ENCODE assay signal across 8 mouse cellular contexts in genomic region chr11:70669582-70670345, GRCm38 (mm10). TPM values are rescaled to one million over a fixed set of nuclear protein-coding genes. Genes with fewer than 3 reads are reported as not detected.
DNase-seq lines count a peak whose midpoint lies in the region; ATAC-seq and TF ChIP-seq lines count a peak whose summit lies in the region.

No protein-coding gene starts in this region.

- H3K9ac ChIP-seq in embryonic facial prominence, embryonic 12.5 days: peak overlapping the region; percentile 70
- H3K9ac ChIP-seq in liver, adult 2 months (ENCODE audit: low read depth, low read length): peak overlapping the region; percentile 76
- H3K9ac ChIP-seq in midbrain, postnatal 0 days (replicated peaks; ENCODE audit: low read length, poor library complexity, severe bottlenecking): peak overlapping the region; percentile 72
- peak overlapping the region; percentile 65 for H3K9ac ChIP-seq in stomach, embryonic 14.5 days (replicated peaks; ENCODE audit: low read depth, low read length)

- H3K4me3 ChIP-seq in embryonic facial prominence, embryonic 12.5 days: peak overlapping the region; percentile 52
- H3K4me3 ChIP-seq in kidney, adult 2 months (ENCODE audit: insufficient read depth, low read depth, low read length): peak overlapping the region; percentile 69
- peak overlapping the region; percentile 72 for H3K4me3 ChIP-seq in liver, adult 2 months (ENCODE audit: insufficient read depth, low read depth, low read length)
- H3K4me3 ChIP-seq in midbrain, postnatal 0 days (ENCODE audit: low read depth, low read length): peak overlapping the region; percentile 57
- peak overlapping the region; percentile 64 for H3K4me3 ChIP-seq in stomach, embryonic 14.5 days (ENCODE audit: low read depth, low read length)

- H3K4me1 ChIP-seq in embryonic facial prominence, embryonic 12.5 days: peaks cover 25% of the 10 kb centered on the region
- H3K4me1 ChIP-seq in kidney, adult 2 months (ENCODE audit: control insufficient read depth, insufficient read depth, low read length): peaks cover 8% of the 10 kb centered on the region; the same call in 1 of the 2 replicates
- peaks cover 2% of the 10 kb centered on the region; the same call in 1 of the 2 replicates for H3K4me1 ChIP-seq in liver, adult 2 months (ENCODE audit: control insufficient read depth, insufficient read depth, low read length)
- H3K4me1 ChIP-seq in midbrain, postnatal 0 days (ENCODE audit: insufficient read depth, low read length): 0 out of 2 replicates have a peak, but pooled peaks cover 6% of the 10 kb centered on the region
- H3K4me1 ChIP-seq in stomach, embryonic 14.5 days (ENCODE audit: control insufficient read depth, insufficient read depth, low read length): peaks cover 19% of the 10 kb centered on the region

- peak overlapping the region; percentile 95 for H3K27ac ChIP-seq in embryonic facial prominence, embryonic 12.5 days
- peak overlapping the region; percentile 81 for H3K27ac ChIP-seq in kidney, adult 2 months (ENCODE audit: insufficient read depth, low read depth, low read length)
- H3K27ac ChIP-seq in liver, adult 2 months (replicated peaks; ENCODE audit: insufficient read depth, low read depth, low read length): peak overlapping the region; percentile 73
- H3K27ac ChIP-seq in midbrain, postnatal 0 days (ENCODE audit: low read depth, low read length): peak overlapping the region; percentile 96
- peak overlapping the region; percentile 98 for H3K27ac ChIP-seq in stomach, embryonic 14.5 days (ENCODE audit: low read length)

- under 1% methylated on average over 31 of the region's 31 CpGs for WGBS in embryonic facial prominence, embryonic 12.5 days
- 2% methylated on average over 31 of the region's 31 CpGs for whole genome bisulfite sequencing in kidney, adult 2 months
- WGBS in liver, adult 2 months: 3% methylated on average over 31 of the region's 31 CpGs
- WGBS in midbrain, postnatal 0 days: under 1% methylated on average over 31 of the region's 31 CpGs
- WGBS in stomach, embryonic 14.5 days: 1% methylated on average over 31 of the region's 31 CpGs

- H3K79me2 ChIP-seq in liver, adult 2 months (ENCODE audit: control insufficient read depth, insufficient read depth, low read length): no peaks in the 10 kb centered on the region; the same call in 1 of the 2 replicates

- DNase-seq in 416B (ENCODE audit: low read depth): peak; percentile 92
- DNase-seq in adrenal gland, adult 18-20 months (ENCODE audit: low spot score in 2 of 2): peak; percentile 72 to 76
- DNase-seq in heart, adult 8-10 months (ENCODE audit: low spot score): peak; percentile 64
- peak; percentile 75 for DNase-seq in kidney, adult 2 months
- peak; percentile 26 for DNase-seq in liver, adult 2 months (ENCODE audit: extremely low read depth, low read depth, low spot score)
- DNase-seq in midbrain, postnatal 0 days (ENCODE audit: low spot score): peak; percentile 82

- no peaks in the 10 kb centered on the region for H3K9me3 ChIP-seq in embryonic facial prominence, embryonic 12.5 days
- H3K9me3 ChIP-seq in midbrain, postnatal 0 days (ENCODE audit: low read length): no peaks in the 10 kb centered on the region
- no peaks in the 10 kb centered on the region for H3K9me3 ChIP-seq in stomach, embryonic 14.5 days (ENCODE audit: control insufficient read depth, low read depth, low read length)

- H3K36me3 ChIP-seq in embryonic facial prominence, embryonic 12.5 days: peaks cover 35% of the 10 kb centered on the region
- H3K36me3 ChIP-seq in kidney, adult 2 months (ENCODE audit: control insufficient read depth, insufficient read depth, low read length): no peaks in the 10 kb centered on the region; the same call in 1 of the 2 replicates
- H3K36me3 ChIP-seq in liver, adult 2 months (ENCODE audit: control insufficient read depth, insufficient read depth, low read length): peaks cover 4% of the 10 kb centered on the region
- peaks cover 16% of the 10 kb centered on the region for H3K36me3 ChIP-seq in midbrain, postnatal 0 days (ENCODE audit: insufficient read depth, low read length)
- peaks cover 11% of the 10 kb centered on the region for H3K36me3 ChIP-seq in stomach, embryonic 14.5 days (ENCODE audit: control insufficient read depth, insufficient read depth, low read length)

- peak; percentile 43 for TF ChIP-seq CTCF in kidney, adult 2 months (conservative IDR thresholded peaks at IDR 0.05; ENCODE audit: insufficient read depth, insufficient read length, low read depth, low read length)
- TF ChIP-seq CTCF in liver, adult 2 months (IDR thresholded peaks at IDR 0.05; ENCODE audit: low read depth, low read length): peak; percentile 56
- TF ChIP-seq CTCF in midbrain, postnatal 0 days (IDR thresholded peaks at IDR 0.05): peak; percentile 72

- peak overlapping the region; percentile 74 for H3K4me2 ChIP-seq in embryonic facial prominence, embryonic 12.5 days (replicated peaks)
- H3K4me2 ChIP-seq in midbrain, postnatal 0 days (ENCODE audit: low read depth, low read length, poor library complexity, severe bottlenecking): peak overlapping the region; percentile 87
- H3K4me2 ChIP-seq in stomach, embryonic 14.5 days (replicated peaks; ENCODE audit: low read depth, low read length): peak overlapping the region; percentile 81

- ATAC-seq in embryonic facial prominence, embryonic 12.5 days (ENCODE audit: insufficient number of reproducible peaks, insufficient read depth, low FRiP score, low TSS enrichment): peak; percentile 17
- ATAC-seq in midbrain, postnatal 0 days (ENCODE audit: low FRiP score): peak; percentile 50
- peak; percentile 15 for ATAC-seq in stomach, embryonic 14.5 days (ENCODE audit: insufficient number of reproducible peaks, insufficient read depth, low FRiP score, low read depth)

- peak; percentile 8 for TF ChIP-seq POLR2A in kidney, adult 2 months (IDR thresholded peaks at IDR 0.05; ENCODE audit: low read depth, low read length)
- TF ChIP-seq POLR2A in liver, adult 2 months (IDR thresholded peaks at IDR 0.05; ENCODE audit: extremely low read depth, insufficient read depth, low read length): no peak

- H3K27me3 ChIP-seq in embryonic facial prominence, embryonic 12.5 days: no peaks in the 10 kb centered on the region
- no peaks in the 10 kb centered on the region for H3K27me3 ChIP-seq in kidney, adult 2 months (replicated peaks; ENCODE audit: control insufficient read depth, insufficient read depth, low read length)
- H3K27me3 ChIP-seq in liver, adult 2 months (ENCODE audit: control insufficient read depth, insufficient read depth, low read length): no peaks in the 10 kb centered on the region
- H3K27me3 ChIP-seq in midbrain, postnatal 0 days (ENCODE audit: insufficient read depth, low read length): no peaks in the 10 kb centered on the region
- H3K27me3 ChIP-seq in stomach, embryonic 14.5 days (ENCODE audit: control insufficient read depth, insufficient read depth, low read length): no peaks in the 10 kb centered on the region

RNA-seq across cellular contexts. Expression of gene Spag7, which starts 0.5 kb away (rescaled TPM):
- total RNA-seq in adrenal gland, adult 18-20 months (2021): 10 to 100 TPM; 70.4 to 91.3 TPM
- 143 and 149 TPM in 2 replicates for polyA plus RNA-seq in embryonic facial prominence, embryonic 12.5 days (2016; fragmentation: Nextera tagmentation; extraction: Ambion mirVana)
- 100 to 1,000 TPM in 1 of 4 experiments, 10 to 100 TPM in 3; 89.6 to 119 (median 95.7) TPM for total RNA-seq in heart, adult 8-10 months (2022)
- polyA plus RNA-seq in kidney, adult 2 months (2012; rRNA removed): 44.6 and 59.8 TPM in 2 replicates
- 29.4 and 31.6 TPM in 2 replicates for total RNA-seq in liver, adult 2 months (2014; rRNA removed)
- polyA plus RNA-seq in liver, adult 2 months (2012; rRNA removed): 21.0 and 24.0 TPM in 2 replicates
- total RNA-seq in midbrain, postnatal 0 days (2014; rRNA removed): 41.9 and 45.3 TPM in 2 replicates
- 125 and 131 TPM in 2 replicates for polyA plus RNA-seq in midbrain, postnatal 0 days (2015; fragmentation: Nextera tagmentation; extraction: Ambion mirVana)
- polyA plus RNA-seq in stomach, embryonic 14.5 days (2014; fragmentation: Nextera tagmentation; extraction: Ambion mirVana): 147 and 170 TPM in 2 replicates

RNA-seq across cellular contexts. Expression of gene Eno3, which starts 12.8 kb away (rescaled TPM):
- 10 to 100 TPM; 29.0 to 44.2 TPM for total RNA-seq in adrenal gland, adult 18-20 months (2021)
- 20.1 and 27.9 TPM in 2 replicates for polyA plus RNA-seq in embryonic facial prominence, embryonic 12.5 days (2016; fragmentation: Nextera tagmentation; extraction: Ambion mirVana)
- total RNA-seq in heart, adult 8-10 months (2022): 1,000 to 10,000 TPM; 1,693 to 1,917 (median 1,770) TPM
- 9.2 and 30.9 TPM in 2 replicates for polyA plus RNA-seq in kidney, adult 2 months (2012; rRNA removed)
- total RNA-seq in liver, adult 2 months (2014; rRNA removed): 3.0 and 3.3 TPM in 2 replicates
- polyA plus RNA-seq in liver, adult 2 months (2012; rRNA removed): 4.0 and 4.5 TPM in 2 replicates
- 7.2 and 9.9 TPM in 2 replicates for total RNA-seq in midbrain, postnatal 0 days (2014; rRNA removed)
- 5.8 and 7.6 TPM in 2 replicates for polyA plus RNA-seq in midbrain, postnatal 0 days (2015; fragmentation: Nextera tagmentation; extraction: Ambion mirVana)
- 12.3 and 14.5 TPM in 2 replicates for polyA plus RNA-seq in stomach, embryonic 14.5 days (2014; fragmentation: Nextera tagmentation; extraction: Ambion mirVana)

RNA-seq across cellular contexts. Expression of gene Pfn1, which starts 15.3 kb away (rescaled TPM):
- total RNA-seq in adrenal gland, adult 18-20 months (2021): 100 to 1,000 TPM; 619 to 923 TPM
- 1,467 and 1,498 TPM in 2 replicates for polyA plus RNA-seq in embryonic facial prominence, embryonic 12.5 days (2016; fragmentation: Nextera tagmentation; extraction: Ambion mirVana)
- total RNA-seq in heart, adult 8-10 months (2022): 100 to 1,000 TPM; 243 to 295 (median 274) TPM
- 686 and 750 TPM in 2 replicates for polyA plus RNA-seq in kidney, adult 2 months (2012; rRNA removed)
- 132 and 210 TPM in 2 replicates for total RNA-seq in liver, adult 2 months (2014; rRNA removed)
- 583 and 713 TPM in 2 replicates for polyA plus RNA-seq in liver, adult 2 months (2012; rRNA removed)
- 438 and 486 TPM in 2 replicates for total RNA-seq in midbrain, postnatal 0 days (2014; rRNA removed)
- polyA plus RNA-seq in midbrain, postnatal 0 days (2015; fragmentation: Nextera tagmentation; extraction: Ambion mirVana): 600 and 608 TPM in 2 replicates
- polyA plus RNA-seq in stomach, embryonic 14.5 days (2014; fragmentation: Nextera tagmentation; extraction: Ambion mirVana): 2,006 and 2,065 TPM in 2 replicates

RNA-seq across cellular contexts. Expression of gene Camta2, which starts 18.1 kb away (rescaled TPM):
- 10 to 100 TPM; 43.7 to 54.7 TPM for total RNA-seq in adrenal gland, adult 18-20 months (2021)
- polyA plus RNA-seq in embryonic facial prominence, embryonic 12.5 days (2016; fragmentation: Nextera tagmentation; extraction: Ambion mirVana): 12.0 and 12.3 TPM in 2 replicates
- 10 to 100 TPM; 32.4 to 41.1 (median 34.2) TPM for total RNA-seq in heart, adult 8-10 months (2022)
- polyA plus RNA-seq in kidney, adult 2 months (2012; rRNA removed): 23.6 and 28.7 TPM in 2 replicates
- 2.3 and 3.0 TPM in 2 replicates for total RNA-seq in liver, adult 2 months (2014; rRNA removed)
- 14.7 and 16.9 TPM in 2 replicates for polyA plus RNA-seq in liver, adult 2 months (2012; rRNA removed)
- total RNA-seq in midbrain, postnatal 0 days (2014; rRNA removed): 20.3 and 24.0 TPM in 2 replicates
- polyA plus RNA-seq in midbrain, postnatal 0 days (2015; fragmentation: Nextera tagmentation; extraction: Ambion mirVana): 23.6 and 24.5 TPM in 2 replicates
- 16.1 and 19.2 TPM in 2 replicates for polyA plus RNA-seq in stomach, embryonic 14.5 days (2014; fragmentation: Nextera tagmentation; extraction: Ambion mirVana)

RNA-seq across cellular contexts. Expression of gene Slc25a11, which starts 22.5 kb away (rescaled TPM):
- total RNA-seq in adrenal gland, adult 18-20 months (2021): 100 to 1,000 TPM; 131 to 138 TPM
- polyA plus RNA-seq in embryonic facial prominence, embryonic 12.5 days (2016; fragmentation: Nextera tagmentation; extraction: Ambion mirVana): 159 and 160 TPM in 2 replicates
- total RNA-seq in heart, adult 8-10 months (2022): 100 to 1,000 TPM; 640 to 724 (median 656) TPM
- polyA plus RNA-seq in kidney, adult 2 months (2012; rRNA removed): 281 and 284 TPM in 2 replicates
- total RNA-seq in liver, adult 2 months (2014; rRNA removed): 108 and 109 TPM in 2 replicates
- polyA plus RNA-seq in liver, adult 2 months (2012; rRNA removed): 113 and 118 TPM in 2 replicates
- 140 and 159 TPM in 2 replicates for total RNA-seq in midbrain, postnatal 0 days (2014; rRNA removed)
- polyA plus RNA-seq in midbrain, postnatal 0 days (2015; fragmentation: Nextera tagmentation; extraction: Ambion mirVana): 160 and 176 TPM in 2 replicates
- 151 and 157 TPM in 2 replicates for polyA plus RNA-seq in stomach, embryonic 14.5 days (2014; fragmentation: Nextera tagmentation; extraction: Ambion mirVana)

Comparison
In these comparisons a context has a peak if more than half of its experiments do, and no peak if none do; other contexts are left out.
1. Peak in every context shown above with its lines: DNase-seq, ATAC-seq, H3K4me3 ChIP-seq and H3K27ac ChIP-seq.
2. DNase-seq: peak in every context shown above with its lines; median percentile 92 in 416B; 82 in midbrain, postnatal 0 days; 75 in kidney, adult 2 months; 74 in adrenal gland, adult 18-20 months; 64 in heart, adult 8-10 months; 26 in liver, adult 2 months.